Mouse (Mus musculus) forebrain, embryonic 12.5 days (tissue): ENCODE results near the gene Fam229a. TPM values are rescaled to one million over a fixed set of nuclear protein-coding genes. Genes with fewer than 3 reads are reported as not detected.
"Not testable (repeated sequence)": the region's sequence is repeated elsewhere in the genome, so short reads cannot be mapped to it uniquely, and the experiment has no call there.

Source experiments
- ATAC-seq: fragments of 200-750 bp; cut with Nextera tagmentation; 2 replicates; pipeline ENCODE4 v1.8.0; 2017; ENCODE audit warnings: moderate TSS enrichment; ENCODE audit not compliant: low FRiP score
- H3K27ac ChIP-seq: fragments of 300-500 bp; sonication (generic); 2 replicates; pipeline ENCODE4 v1.5.1; 2016; ENCODE audit warnings: mild to moderate bottlenecking
- H3K27me3 ChIP-seq: fragments of 300-500 bp; sonication (generic); 2 replicates; pipeline ENCODE4 v1.6.1; 2016; ENCODE audit warnings: mild to moderate bottlenecking
- H3K36me3 ChIP-seq: fragments of 300-500 bp; sonication (generic); replicated peaks from 2 replicates; pipeline ENCODE4 v1.6.1; 2016; ENCODE audit warnings: mild to moderate bottlenecking
- H3K4me1 ChIP-seq: fragments of 300-500 bp; sonication (generic); 2 replicates; pipeline ENCODE4 v1.6.1; 2016
- H3K4me2 ChIP-seq: fragments of 300-500 bp; sonication (generic); 2 replicates; pipeline ENCODE4 v1.6.1; 2016; ENCODE audit warnings: mild to moderate bottlenecking, moderate library complexity
- H3K4me3 ChIP-seq: fragments of 300-500 bp; sonication (generic); replicated peaks from 2 replicates; pipeline ENCODE4 v1.5.1; 2016; ENCODE audit warnings: mild to moderate bottlenecking
- H3K9ac ChIP-seq: fragments of 300-500 bp; sonication (generic); 2 replicates; pipeline ENCODE4 v1.6.1; 2016; ENCODE audit warnings: mild to moderate bottlenecking
- H3K9me3 ChIP-seq: fragments of 300-500 bp; sonication (generic); 2 replicates; pipeline ENCODE4 v1.6.1; 2016
- WGBS: fragments of 180-500 bp; shearing (Covaris S2); methylation state at CpG from one replicate; pipeline ENCODE4 v1.1.7; 2016; 5-methylcytosine and 5-hydroxymethylcytosine counted together
- polyA plus RNA-seq: library from polyadenylated mRNA; unstranded; fragments of >200 nt; fragmentation: Nextera tagmentation; extraction: Ambion mirVana; gene quantifications from 2 replicates; pipeline ENCODE4 v1.2.1, GENCODE M21; 2016

Gene Fam229a
- polyA plus RNA-seq = not detected in 2 replicates

- peaks cover 32% of the 10 kb centered on the region for H3K27me3 ChIP-seq
- WGBS = 3% methylated on average over 70 of the region's 70 CpGs
- 0 out of 2 replicates have a peak, but pooled peaks have one; percentile 24 for ATAC-seq
- H3K4me3 ChIP-seq = peak within 1 kb of the TSS; percentile 39
- H3K27ac ChIP-seq = no peak within 1 kb of the TSS
- no peaks in the 10 kb centered on the region for H3K9me3 ChIP-seq
- H3K9ac ChIP-seq = peak within 1 kb of the TSS; percentile 53; the same call in 1 of the 2 replicates
- H3K4me1 ChIP-seq = peaks cover 25% of the 10 kb centered on the region
- peaks cover 29% of the 10 kb centered on the region for H3K36me3 ChIP-seq
- peak within 1 kb of the TSS; percentile 60 for H3K4me2 ChIP-seq
These were observed at the start of gene Fam229a, which contains the start of gene Tssk3 for GRCm38 (mm10) chr4:129490972-129491880. TSS of gene Fam229a (plus strand) at chr4:129491190. TSS of gene Tssk3 (minus strand) at chr4:129491022.

DNA sequence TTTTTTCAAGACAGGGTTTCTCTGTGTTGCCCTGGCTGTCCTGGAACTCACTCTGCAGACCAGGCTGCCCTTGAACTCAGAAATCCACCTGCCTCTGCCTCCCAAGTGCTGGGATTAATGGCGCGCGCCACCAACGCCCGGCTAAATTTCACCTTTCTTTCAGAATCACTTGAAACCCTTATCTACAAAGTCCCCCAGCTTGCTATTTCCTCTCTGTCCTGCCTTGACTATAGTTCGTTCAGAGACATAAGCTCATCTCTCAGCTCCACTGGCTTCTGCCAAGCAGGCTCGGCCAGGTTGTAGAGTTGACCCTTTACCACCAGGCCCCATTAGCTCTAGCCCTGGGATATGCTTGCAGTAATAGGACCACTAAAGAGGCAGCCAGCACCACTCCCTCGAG lies 43.6 kb upstream of the Fam229a start:
- Histone ChIP-seq H3K27me3 (peaks cover 11% of the 10 kb centered on the region), H3K9me3 (no peaks in the 10 kb centered on the region), H3K4me1 (no peaks in the 10 kb centered on the region), H3K36me3 (no peaks in the 10 kb centered on the region), H3K9ac (no peak overlapping the region), H3K4me3 (no peak overlapping the region), H3K27ac (no peak overlapping the region), H3K4me2 (no peak overlapping the region)
- no peak for ATAC-seq
- 84% methylated on average over 8 of the region's 8 CpGs for WGBS

GRCm38 (mm10) chr4:129447778-129448563 lies 43.0 kb upstream of the Fam229a start:
- 80% methylated on average over 11 of the region's 11 CpGs for WGBS
- H3K9me3 ChIP-seq = no peaks in the 10 kb centered on the region
- no peak for ATAC-seq

DNA sequence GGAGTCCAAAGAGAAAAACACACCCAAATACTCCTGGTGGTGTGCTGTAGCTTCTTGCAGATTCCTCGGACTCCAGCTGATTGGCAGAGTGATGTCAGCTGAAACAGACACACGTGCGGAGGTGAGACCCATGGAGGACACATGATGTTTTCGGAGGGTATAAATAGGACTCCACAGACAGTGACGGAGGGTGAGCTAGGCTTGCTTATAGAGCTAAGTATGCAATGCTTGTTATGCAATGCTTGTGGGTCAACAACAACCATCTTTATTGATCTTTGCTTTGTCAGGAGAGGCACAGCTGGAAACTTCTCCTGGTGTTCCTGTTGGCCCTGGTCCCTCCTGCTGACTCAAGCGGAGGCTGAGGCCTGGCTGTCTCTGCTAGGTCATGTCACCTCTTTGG lies 42.3 kb upstream of the Fam229a start:
- H3K4me1 ChIP-seq = no peaks in the 10 kb centered on the region
- no peak overlapping the region for H3K27ac ChIP-seq
- no peaks in the 10 kb centered on the region for H3K9me3 ChIP-seq
- H3K36me3 ChIP-seq = no peaks in the 10 kb centered on the region
- H3K27me3 ChIP-seq = no peaks in the 10 kb centered on the region
- H3K4me2 ChIP-seq = no peak overlapping the region
- no peak overlapping the region for H3K4me3 ChIP-seq
- 88% methylated on average over 6 of the region's 6 CpGs for WGBS
- ATAC-seq = no peak
- no peak overlapping the region for H3K9ac ChIP-seq

More at GRCm38 (mm10) chr4:129447778-129448563, 43.0 kb upstream of the Fam229a start:
- no peaks in the 10 kb centered on the region for H3K4me1 ChIP-seq
- no peak overlapping the region for H3K4me2 ChIP-seq
- H3K36me3 ChIP-seq = no peaks in the 10 kb centered on the region
- no peak overlapping the region for H3K9ac ChIP-seq
- H3K4me3 ChIP-seq = no peak overlapping the region
- H3K27me3 ChIP-seq = peaks cover 7% of the 10 kb centered on the region; the same call in 1 of the 2 replicates
- no peak overlapping the region for H3K27ac ChIP-seq

GRCm38 (mm10) chr4:129450851-129451250 lies 40.1 kb upstream of the Fam229a start:
- no peak overlapping the region for H3K4me2 ChIP-seq
- H3K9me3 ChIP-seq = no peaks in the 10 kb centered on the region
- H3K4me3 ChIP-seq = no peak overlapping the region
- no peak for ATAC-seq
- H3K4me1 ChIP-seq = no peaks in the 10 kb centered on the region
- H3K27me3 ChIP-seq = no peaks in the 10 kb centered on the region
- no peak overlapping the region for H3K27ac ChIP-seq
- H3K36me3 ChIP-seq = no peaks in the 10 kb centered on the region
- 81% methylated on average over 2 of the region's 2 CpGs for WGBS
- no peak overlapping the region for H3K9ac ChIP-seq

DNA sequence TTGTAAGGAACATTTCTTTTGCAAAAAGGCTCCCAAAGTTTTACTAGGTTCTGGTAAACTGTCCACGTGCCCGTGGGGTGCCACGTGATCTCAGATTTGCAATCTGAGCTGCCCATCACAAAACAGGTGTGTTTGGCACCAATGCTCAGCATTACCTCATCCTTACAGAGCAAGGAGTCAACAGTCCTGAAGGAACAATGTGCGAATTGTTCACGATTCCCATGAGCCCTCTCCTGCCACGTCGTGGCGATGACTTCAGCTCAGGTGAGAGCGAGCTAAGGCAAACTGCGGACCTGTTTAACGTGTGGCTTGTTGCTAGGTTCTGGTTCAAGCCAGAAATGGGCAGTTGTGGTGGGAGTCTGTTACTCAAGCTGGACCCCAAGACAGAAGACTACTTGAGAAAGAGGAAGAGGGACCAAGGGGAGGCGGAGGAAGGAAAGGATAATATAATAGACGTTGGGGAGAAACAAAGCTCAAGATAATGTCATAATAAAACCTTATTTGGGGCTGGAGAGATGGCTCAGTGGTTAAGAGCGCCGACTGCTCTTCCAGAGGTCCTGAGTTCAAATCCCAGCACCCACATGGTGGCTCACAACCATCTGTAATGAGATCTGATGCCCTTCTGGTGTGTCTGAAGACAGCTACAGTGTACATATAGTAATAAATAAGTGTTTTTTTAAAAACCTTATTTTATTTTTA lies 39.4 kb upstream of the Fam229a start:
- Histone ChIP-seq H3K36me3 (no peaks in the 10 kb centered on the region), H3K4me1 (no peaks in the 10 kb centered on the region), H3K27me3 (no peaks in the 10 kb centered on the region), H3K4me3 (no peak overlapping the region), H3K9me3 (no peaks in the 10 kb centered on the region), H3K4me2 (no peak overlapping the region), H3K27ac (no peak overlapping the region), H3K9ac (no peak overlapping the region)
- ATAC-seq = no peak
- WGBS = 89% methylated on average over 15 of the region's 15 CpGs

DNA sequence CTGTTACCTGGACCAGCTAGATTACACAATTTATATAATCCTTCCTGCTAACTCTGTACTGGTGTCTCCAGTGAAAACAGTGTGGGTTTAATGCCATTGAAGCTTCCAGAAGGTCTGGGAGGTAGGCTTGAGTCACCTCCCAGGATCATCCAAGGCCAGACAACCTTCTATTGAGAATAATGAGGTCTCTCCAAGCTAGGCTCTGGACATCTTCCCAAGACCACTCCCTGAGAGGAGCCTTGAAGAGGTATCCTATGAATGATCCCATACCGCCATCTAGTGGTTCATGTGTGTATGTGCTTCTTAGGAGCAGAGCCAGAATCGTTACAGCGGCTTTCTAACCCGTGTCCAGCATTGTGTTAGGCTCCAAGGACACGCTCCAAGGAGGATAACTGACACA lies 35.7 kb upstream of the Fam229a start:
- H3K27me3 ChIP-seq = no peaks in the 10 kb centered on the region

GRCm38 (mm10) chr4:129456126-129456525 lies 34.9 kb upstream of the Fam229a start:
- WGBS = 58% methylated on average over 5 of the region's 5 CpGs

More for the DNA sequence above, 35.7 kb upstream of the Fam229a start:
- Histone ChIP-seq H3K27ac (no peak overlapping the region), H3K4me2 (no peak overlapping the region), H3K4me1 (no peaks in the 10 kb centered on the region), H3K36me3 (no peaks in the 10 kb centered on the region), H3K9me3 (no peaks in the 10 kb centered on the region), H3K4me3 (no peak overlapping the region), H3K9ac (no peak overlapping the region)
- WGBS = 1% methylated on average over 5 of the region's 5 CpGs
- ATAC-seq = peak; percentile 79

GRCm38 (mm10) chr4:129457311-129457710 lies 33.7 kb upstream of the Fam229a start:
- H3K9me3 ChIP-seq, H3K4me3 ChIP-seq, H3K4me1 ChIP-seq, ATAC-seq, H3K27me3 ChIP-seq, H3K36me3 ChIP-seq, H3K27ac ChIP-seq, H3K4me2 ChIP-seq, H3K9ac ChIP-seq: not testable (repeated sequence)
- WGBS = 74% methylated on average over 2 of the region's 2 CpGs

More at GRCm38 (mm10) chr4:129456126-129456525, 34.9 kb upstream of the Fam229a start:
- peaks cover 4% of the 10 kb centered on the region; the same call in 1 of the 2 replicates for H3K4me1 ChIP-seq
- H3K9ac ChIP-seq = no peak overlapping the region
- no peaks in the 10 kb centered on the region for H3K27me3 ChIP-seq
- no peak overlapping the region for H3K4me2 ChIP-seq
- no peaks in the 10 kb centered on the region for H3K9me3 ChIP-seq
- H3K27ac ChIP-seq = no peak overlapping the region
- ATAC-seq = no peak
- H3K4me3 ChIP-seq = no peak overlapping the region
- H3K36me3 ChIP-seq = no peaks in the 10 kb centered on the region

DNA sequence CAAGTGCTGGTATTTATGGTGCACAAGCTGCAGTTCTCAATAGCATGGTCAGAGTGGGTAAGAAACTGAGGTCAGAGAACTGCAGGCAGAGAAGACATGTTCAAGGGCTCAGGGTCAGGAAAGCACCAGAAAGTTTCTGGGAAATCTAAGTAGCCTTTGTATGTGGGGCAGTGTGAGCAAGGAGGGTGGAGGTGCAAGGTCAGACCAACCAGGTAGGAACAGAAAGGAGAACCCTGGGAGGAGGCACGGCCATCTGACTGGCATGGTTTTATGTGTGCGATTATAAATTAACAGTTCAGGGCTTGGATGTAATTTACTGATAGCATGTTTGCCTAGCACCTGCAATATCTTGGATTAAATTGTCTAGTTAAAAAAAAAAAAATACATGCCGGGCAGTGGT lies 31.3 kb upstream of the Fam229a start:
- Histone ChIP-seq H3K4me3 (no peak overlapping the region), H3K36me3 (no peaks in the 10 kb centered on the region), H3K27me3 (no peaks in the 10 kb centered on the region), H3K4me1 (peaks cover 15% of the 10 kb centered on the region), H3K27ac (no peak overlapping the region), H3K9me3 (no peaks in the 10 kb centered on the region), H3K4me2 (no peak overlapping the region), H3K9ac (no peak overlapping the region)
- WGBS = 100% methylated on average over 3 of the region's 3 CpGs
- ATAC-seq = no peak

- Histone ChIP-seq H3K27ac (peak overlapping the region; percentile 95), H3K4me3 (peak overlapping the region; percentile 89), H3K4me1 (peaks cover 15% of the 10 kb centered on the region), H3K9me3 (no peaks in the 10 kb centered on the region), H3K27me3 (no peaks in the 10 kb centered on the region), H3K4me2 (peak overlapping the region; percentile 63), H3K9ac (peak overlapping the region; percentile 66), H3K36me3 (peaks cover 10% of the 10 kb centered on the region)
- ATAC-seq = peak; percentile 34
- WGBS = 0% methylated on average over 4 of the region's 4 CpGs
These were observed 30.2 kb upstream of the Fam229a start for GRCm38 (mm10) chr4:129460827-129461182.
